Mouse (Mus musculus): ENCODE results near the gene 6430531B16Rik.

DNA sequence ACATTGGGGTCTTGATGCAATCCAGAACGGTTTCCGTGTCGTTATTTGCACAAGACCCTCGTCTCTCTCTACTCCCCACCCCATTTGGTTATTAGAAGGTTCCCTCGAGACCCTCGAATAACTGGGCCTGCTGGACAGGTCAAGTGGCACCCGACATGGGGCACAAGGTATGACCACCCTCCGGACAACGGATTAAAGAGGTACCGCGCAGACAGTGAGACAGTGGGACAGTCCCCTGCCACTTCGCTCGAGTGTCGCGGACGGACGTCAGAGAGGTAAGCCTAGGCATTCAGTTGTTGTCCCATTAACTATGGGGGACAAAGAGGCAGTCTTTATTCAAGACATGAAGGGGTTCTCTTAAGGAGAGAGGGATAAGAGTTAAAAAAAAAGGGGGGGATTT is 32.8 kb upstream of the 6430531B16Rik start:
- no peak for TF ChIP-seq CTCF (IDR thresholded peaks at IDR 0.05; ENCODE audit: control insufficient read depth, insufficient read depth, insufficient replicate concordance, low read depth, low read length)
- TF ChIP-seq POLR2A (IDR thresholded peaks at IDR 0.05; ENCODE audit: control insufficient read depth, low read depth, low read length), result no peak
